Mouse (Mus musculus) hindbrain, embryonic 14.5 days (tissue): ENCODE results near the gene Lmbrd1. TPM values are rescaled to one million over a fixed set of nuclear protein-coding genes. Genes with fewer than 3 reads are reported as not detected.
"Not testable (repeated sequence)": the region's sequence is repeated elsewhere in the genome, so short reads cannot be mapped to it uniquely, and the experiment has no call there.

Source experiments
- ATAC-seq: fragments of 200-750 bp; cut with Nextera tagmentation; 2 replicates; pipeline ENCODE4 v1.8.0; 2017; ENCODE audit warnings: moderate number of reproducible peaks, mild to moderate bottlenecking, moderate TSS enrichment, moderate library complexity; ENCODE audit not compliant: low FRiP score
- DNase-seq: peaks from one replicate; pipeline ENCODE4 v3.0.0-alpha.2; 2015; ENCODE audit warnings: low spot score
- H3K27ac ChIP-seq: fragments of 300-500 bp; sonication (generic); 2 replicates; pipeline ENCODE4 v1.5.1; 2014; ENCODE audit warnings: mild to moderate bottlenecking, moderate library complexity
- H3K27me3 ChIP-seq: fragments of 300-500 bp; sonication (generic); 2 replicates; pipeline ENCODE4 v1.6.1; 2014; ENCODE audit warnings: mild to moderate bottlenecking, low read length, mixed read lengths; ENCODE audit not compliant: control insufficient read depth, insufficient read depth
- H3K36me3 ChIP-seq: fragments of 300-500 bp; sonication (generic); replicated peaks from 2 replicates; pipeline ENCODE4 v1.6.1; 2014; ENCODE audit not compliant: control insufficient read depth, insufficient read depth
- H3K4me1 ChIP-seq: fragments of 300-500 bp; sonication (generic); replicated peaks from 2 replicates; pipeline ENCODE4 v1.6.1; 2014; ENCODE audit warnings: antibody characterized with exemption, low read length, mixed read lengths; ENCODE audit not compliant: control insufficient read depth, insufficient read depth
- H3K4me2 ChIP-seq: fragments of 300-500 bp; sonication (generic); replicated peaks from 2 replicates; pipeline ENCODE4 v1.6.1; 2014; ENCODE audit warnings: mild to moderate bottlenecking, moderate library complexity
- H3K4me3 ChIP-seq: fragments of 300-500 bp; sonication (generic); replicated peaks from 2 replicates; pipeline ENCODE4 v1.5.1; 2014; ENCODE audit warnings: mild to moderate bottlenecking, low read length
- H3K9ac ChIP-seq: fragments of 300-500 bp; sonication (generic); 2 replicates; pipeline ENCODE4 v1.6.1; 2014
- H3K9me3 ChIP-seq: fragments of 300-500 bp; sonication (generic); 2 replicates; pipeline ENCODE4 v1.6.1; 2016; ENCODE audit warnings: low read length; ENCODE audit not compliant: control insufficient read depth
- WGBS: fragments of 180-500 bp; shearing (Covaris S2); extraction: QIAGEN DNeasy Blood & Tissue Kit; methylation state at CpG from one replicate; pipeline ENCODE4 v1.1.7; 2014; 5-methylcytosine and 5-hydroxymethylcytosine counted together
- polyA plus RNA-seq: library from polyadenylated mRNA; unstranded; fragments of >200 nt; fragmentation: Nextera tagmentation; extraction: Ambion mirVana; gene quantifications from 2 replicates; pipeline ENCODE4 v1.2.1, GENCODE M21; 2014

Lmbrd1 gene
- polyA plus RNA-seq, 1 experiment from 2014 or later = 53.0 TPM

DNA sequence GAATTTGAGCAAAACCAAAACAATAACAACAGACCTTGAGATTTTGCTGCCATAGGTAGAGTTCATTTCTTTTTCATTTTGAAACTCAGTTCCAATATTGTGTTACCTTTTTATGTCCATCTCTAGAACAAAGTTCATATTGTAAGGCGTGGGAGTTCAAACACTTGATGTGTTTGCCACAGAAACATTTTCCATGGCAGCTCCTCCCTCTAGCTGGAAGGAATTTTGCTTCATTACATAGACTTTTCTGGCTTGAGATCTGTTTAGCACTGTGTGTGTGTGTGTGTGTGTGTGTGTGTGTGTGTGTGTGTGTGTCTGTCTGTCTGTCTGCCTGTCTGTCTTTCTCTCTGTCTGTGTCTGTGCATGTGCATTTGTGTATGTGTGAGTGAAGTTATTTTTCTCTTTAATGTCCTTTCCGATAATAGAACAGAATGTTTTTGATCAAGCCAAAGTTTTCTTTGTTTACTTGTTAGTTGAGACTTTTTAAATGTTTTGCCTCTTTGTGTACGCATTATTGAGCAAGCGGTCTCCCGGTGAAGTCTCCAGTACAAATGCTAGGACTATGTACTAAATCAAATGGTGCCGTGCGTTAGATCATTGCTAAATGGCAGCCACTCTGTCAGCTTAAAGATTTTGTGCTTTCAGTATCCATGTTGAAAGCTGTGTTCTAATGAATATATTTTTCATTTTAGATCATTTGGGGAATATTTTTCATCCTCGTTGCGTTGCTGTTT, 64.9 kb downstream of the Lmbrd1 start:
- 93% methylated on average over 9 of the region's 9 CpGs for WGBS

GRCm38 (mm10) chr1:24752715-24753114, 74.3 kb downstream of the Lmbrd1 start:
- Histone ChIP-seq H3K9ac (no peak overlapping the region), H3K4me1 (no peaks in the 10 kb centered on the region), H3K27ac (no peak overlapping the region), H3K4me2 (no peak overlapping the region), H3K4me3 (no peak overlapping the region), H3K9me3 (no peaks in the 10 kb centered on the region), H3K27me3 (no peaks in the 10 kb centered on the region), H3K36me3 (peaks cover 39% of the 10 kb centered on the region)
- no peak for DNase-seq
- WGBS = 91% methylated on average over 4 of the region's 4 CpGs
- no peak for ATAC-seq

More for the DNA sequence above, 64.9 kb downstream of the Lmbrd1 start:
- ATAC-seq (no peak), DNase-seq (no peak)
- Histone ChIP-seq H3K36me3 (peaks cover 23% of the 10 kb centered on the region; the same call in 1 of the 2 replicates), H3K4me2 (no peak overlapping the region), H3K27me3 (no peaks in the 10 kb centered on the region), H3K9me3 (no peaks in the 10 kb centered on the region), H3K4me1 (no peaks in the 10 kb centered on the region), H3K4me3 (no peak overlapping the region), H3K27ac (no peak overlapping the region), H3K9ac (no peak overlapping the region)

DNA sequence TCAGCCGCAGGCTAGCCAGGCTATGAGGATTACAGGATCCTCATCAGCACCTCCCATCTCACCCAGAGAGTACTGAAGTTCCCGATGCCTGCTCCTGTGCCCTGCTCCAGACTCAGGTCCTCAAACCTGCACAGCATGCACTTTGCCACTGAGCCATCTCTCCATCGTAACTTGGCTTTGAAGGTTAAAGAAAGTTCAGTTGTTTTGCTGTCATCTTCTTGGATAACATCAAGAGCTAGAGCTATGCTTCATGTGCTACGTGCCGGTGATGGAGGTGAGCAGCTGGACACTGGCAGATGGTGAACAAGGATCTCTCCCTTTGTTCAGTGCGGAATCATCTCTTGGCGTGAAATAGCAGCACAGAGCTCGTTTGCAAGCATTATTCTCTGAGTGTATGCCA, 80.1 kb downstream of the Lmbrd1 start:
- DNase-seq (peak; percentile 24), ATAC-seq (no peak)
- H3K27ac ChIP-seq = peak overlapping the region; percentile 16; the same call in 1 of the 2 replicates

GRCm38 (mm10) chr1:24766466-24766865, 88.0 kb downstream of the Lmbrd1 start:
- ATAC-seq = no peak
- Histone ChIP-seq H3K4me1 (no peaks in the 10 kb centered on the region), H3K9ac (no peak overlapping the region), H3K36me3 (peaks cover 28% of the 10 kb centered on the region), H3K4me2 (no peak overlapping the region), H3K9me3 (no peaks in the 10 kb centered on the region), H3K27ac (no peak overlapping the region), H3K4me3 (no peak overlapping the region), H3K27me3 (no peaks in the 10 kb centered on the region)
- DNase-seq = no peak
- WGBS = 78% methylated on average over 8 of the region's 8 CpGs

More for the DNA sequence above, 80.1 kb downstream of the Lmbrd1 start:
- Histone ChIP-seq H3K4me2 (no peak overlapping the region), H3K9ac (no peak overlapping the region), H3K9me3 (no peaks in the 10 kb centered on the region), H3K4me1 (peaks cover 7% of the 10 kb centered on the region; the same call in 1 of the 2 replicates), H3K36me3 (peaks cover 12% of the 10 kb centered on the region), H3K4me3 (no peak overlapping the region), H3K27me3 (no peaks in the 10 kb centered on the region)
- WGBS = 47% methylated on average over 8 of the region's 8 CpGs

DNA sequence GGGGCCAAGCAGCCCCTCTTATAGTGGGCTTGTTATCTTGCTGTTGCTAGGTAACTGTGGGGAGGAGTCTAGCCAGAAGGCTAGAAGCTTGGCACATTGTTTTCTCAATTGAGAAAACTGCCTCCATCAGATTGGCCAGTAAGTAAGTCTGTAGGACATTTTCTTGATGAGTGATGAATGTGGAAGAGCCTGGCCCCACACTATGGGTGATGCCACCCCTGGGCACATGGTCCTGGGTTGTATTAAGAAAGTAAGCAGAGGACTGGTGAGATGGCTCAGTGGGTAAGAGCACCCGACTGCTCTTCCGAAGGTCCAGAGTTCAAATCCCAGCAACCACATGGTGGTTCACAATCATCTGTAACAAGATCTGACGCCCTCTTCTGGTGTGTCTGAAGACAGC, 88.8 kb downstream of the Lmbrd1 start:
- H3K27ac ChIP-seq, H3K27me3 ChIP-seq, DNase-seq, H3K9ac ChIP-seq, H3K4me3 ChIP-seq, H3K4me2 ChIP-seq, H3K9me3 ChIP-seq, ATAC-seq, H3K4me1 ChIP-seq: not testable (repeated sequence)
- H3K36me3 ChIP-seq = peaks cover 26% of the 10 kb centered on the region
- WGBS = 88% methylated on average over 3 of the region's 3 CpGs

- WGBS = 69% methylated on average over 2 of the region's 2 CpGs
- Histone ChIP-seq H3K27me3 (no peaks in the 10 kb centered on the region), H3K4me2 (no peak overlapping the region), H3K4me3 (no peak overlapping the region), H3K9me3 (no peaks in the 10 kb centered on the region), H3K36me3 (no peaks in the 10 kb centered on the region), H3K27ac (no peak overlapping the region), H3K9ac (no peak overlapping the region), H3K4me1 (no peaks in the 10 kb centered on the region)
- ATAC-seq = no peak
- no peak for DNase-seq
Measured at GRCm38 (mm10) chr1:24773642-24774041, 95.2 kb downstream of the Lmbrd1 start.

GRCm38 (mm10) chr1:24776576-24776975, 98.1 kb downstream of the Lmbrd1 start:
- DNase-seq = no peak
- no peak for ATAC-seq
- Histone ChIP-seq H3K27ac (no peak overlapping the region), H3K4me2 (no peak overlapping the region), H3K9ac (no peak overlapping the region), H3K9me3 (no peaks in the 10 kb centered on the region), H3K4me1 (no peaks in the 10 kb centered on the region), H3K4me3 (no peak overlapping the region), H3K27me3 (no peaks in the 10 kb centered on the region), H3K36me3 (no peaks in the 10 kb centered on the region)
- WGBS = 90% methylated on average over 2 of the region's 2 CpGs

DNA sequence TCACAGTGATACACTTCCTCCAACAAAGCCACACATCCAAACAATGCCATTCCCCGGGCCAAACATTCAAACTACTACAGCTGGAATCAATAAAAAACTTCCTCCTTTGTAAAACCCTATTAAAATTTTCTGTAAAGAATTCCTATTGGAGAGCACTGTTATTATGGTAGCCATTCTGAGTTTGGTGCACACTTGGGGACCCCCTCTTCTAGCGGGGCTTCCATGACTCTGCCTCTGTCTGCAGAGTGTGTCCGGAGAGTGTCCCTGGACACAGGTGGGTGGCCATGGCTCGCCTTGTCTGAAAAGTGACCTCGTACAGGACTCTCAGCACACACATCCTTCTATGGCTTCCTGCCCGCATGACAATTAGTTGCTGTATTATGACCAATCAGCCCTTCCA, 114.7 kb downstream of the Lmbrd1 start:
- 91% methylated on average over 6 of the region's 6 CpGs for WGBS
- H3K27me3 ChIP-seq = no peaks in the 10 kb centered on the region
- H3K27ac ChIP-seq = no peak overlapping the region
- no peaks in the 10 kb centered on the region for H3K9me3 ChIP-seq
- H3K4me3 ChIP-seq = no peak overlapping the region
- no peak overlapping the region for H3K9ac ChIP-seq
- H3K4me2 ChIP-seq = no peak overlapping the region
- H3K4me1 ChIP-seq = no peaks in the 10 kb centered on the region
- H3K36me3 ChIP-seq = no peaks in the 10 kb centered on the region
- no peak for DNase-seq
- no peak for ATAC-seq

DNA sequence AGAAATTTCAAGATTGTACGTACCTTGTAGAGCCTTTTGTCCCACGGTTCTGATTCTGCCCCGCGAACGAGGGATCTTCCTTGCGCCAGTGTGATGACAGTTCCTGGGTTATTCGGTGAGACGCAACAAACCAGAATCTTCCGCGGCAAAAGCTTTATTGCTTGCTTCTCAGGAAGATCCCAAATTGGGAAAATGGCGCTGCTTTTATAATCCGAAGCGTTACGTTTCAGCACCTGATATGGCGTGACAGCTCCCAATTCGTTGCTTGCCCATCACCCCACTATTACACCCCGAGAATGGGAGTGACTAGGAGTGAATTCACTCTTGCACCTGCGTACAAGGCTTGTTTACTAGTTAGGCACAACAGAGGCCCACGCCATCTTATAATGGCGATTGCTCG, 129.5 kb downstream of the Lmbrd1 start:
- WGBS = 97% methylated on average over 20 of the region's 21 CpGs
- ATAC-seq = not testable (repeated sequence)

More for the DNA sequence above, 129.5 kb downstream of the Lmbrd1 start:
- not testable (repeated sequence) for H3K4me2 ChIP-seq, H3K9ac ChIP-seq, H3K27me3 ChIP-seq, H3K36me3 ChIP-seq, H3K4me3 ChIP-seq, H3K9me3 ChIP-seq, DNase-seq, H3K4me1 ChIP-seq, H3K27ac ChIP-seq
